Mouse (Mus musculus): ENCODE measurements around the gene Rhag. TPM values are rescaled to one million over a fixed set of nuclear protein-coding genes. Genes with fewer than 3 reads are reported as not detected.

The Rhag gene
- polyA plus RNA-seq, 1 experiment, result not detected

GRCm38 (mm10) chr17:40873582-40874011 is 62.7 kb downstream of the Rhag start:
- DNase-seq (ENCODE audit: extremely low spot score in 1 of 2, low spot score in 1 of 2), result no peak

DNA sequence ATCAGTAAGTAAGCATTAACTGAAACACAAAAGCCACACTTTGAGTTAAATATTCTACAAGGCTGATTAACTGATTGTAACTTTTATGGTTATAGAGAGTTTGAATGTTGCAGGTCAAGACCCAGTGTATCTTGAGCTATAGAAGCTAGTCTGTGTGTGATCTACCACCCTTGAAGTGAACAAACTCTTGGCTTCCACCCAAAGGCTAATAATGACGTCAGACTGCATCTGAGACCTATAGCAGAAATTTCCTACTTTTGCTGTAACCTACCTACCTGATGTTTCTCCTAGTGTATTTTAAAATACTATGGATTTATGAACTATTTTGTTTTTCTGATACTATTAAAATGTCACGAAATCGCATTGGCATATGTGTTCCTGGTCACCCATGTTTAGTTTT is 63.8 kb downstream of the Rhag start:
- DNase-seq (ENCODE audit: extremely low spot score in 1 of 2, low spot score in 1 of 2), result no peak

- no peak for DNase-seq (ENCODE audit: extremely low spot score in 1 of 2, low spot score in 1 of 2)
Measured at GRCm38 (mm10) chr17:40875568-40875967, 64.6 kb downstream of the Rhag start.

DNA sequence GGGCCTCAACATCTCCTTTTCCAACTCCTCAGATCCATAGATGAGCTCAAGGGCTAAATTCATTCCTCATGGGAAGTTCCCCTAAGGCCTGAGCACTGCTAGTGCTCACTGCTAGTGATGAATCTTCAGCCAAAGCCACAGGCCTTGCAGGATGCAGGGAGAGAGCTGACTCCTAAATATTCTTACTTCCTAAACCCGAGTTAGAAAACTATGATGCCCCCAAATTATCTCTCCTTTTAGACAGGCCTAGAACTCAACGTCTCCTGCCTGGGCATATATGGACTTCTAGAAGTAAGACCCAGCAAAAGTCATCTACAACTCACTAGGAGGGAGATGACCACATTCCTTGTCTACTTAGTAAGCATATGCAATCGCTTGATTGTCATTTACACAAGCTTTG is 66.8 kb downstream of the Rhag start:
- no peak for DNase-seq (ENCODE audit: extremely low spot score in 1 of 2, low spot score in 1 of 2)

- DNase-seq (ENCODE audit: extremely low spot score in 1 of 2, low spot score in 1 of 2), result no peak
Measured at GRCm38 (mm10) chr17:40879528-40879923, 68.6 kb downstream of the Rhag start.

- peak in 1 of 2 experiments; percentile 7 for DNase-seq (ENCODE audit: extremely low spot score in 1 of 2, low spot score in 1 of 2)
Measured at GRCm38 (mm10) chr17:40879924-40880691, 69.2 kb downstream of the Rhag start, which contains the start of gene 9130008F23Rik. Gene 9130008F23Rik (minus strand): TSS chr17:40880559.

DNA sequence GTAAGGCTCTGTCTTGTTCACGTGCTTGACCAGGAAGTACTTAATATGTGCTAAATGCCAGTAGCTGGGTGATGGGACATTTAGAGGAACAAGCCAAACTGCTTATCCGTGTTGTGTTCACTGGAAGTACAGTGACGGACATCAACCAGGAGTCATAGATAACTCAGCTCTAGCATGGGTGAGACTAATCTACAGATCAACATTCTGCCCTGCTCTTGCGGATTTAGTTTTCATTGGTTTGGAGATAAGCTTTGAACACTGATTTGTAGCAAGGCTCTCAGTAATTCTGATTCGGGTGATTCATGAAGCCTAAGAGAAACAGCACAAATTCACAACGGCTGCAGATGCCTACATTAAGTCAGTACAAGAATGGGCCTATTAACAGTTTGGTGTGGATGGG is 71.2 kb downstream of the Rhag start:
- DNase-seq (ENCODE audit: extremely low spot score in 1 of 2, low spot score in 1 of 2), result no peak

- no peak for DNase-seq (ENCODE audit: extremely low spot score in 1 of 2, low spot score in 1 of 2)
Measured at GRCm38 (mm10) chr17:40885155-40885554, 74.2 kb downstream of the Rhag start.

DNA sequence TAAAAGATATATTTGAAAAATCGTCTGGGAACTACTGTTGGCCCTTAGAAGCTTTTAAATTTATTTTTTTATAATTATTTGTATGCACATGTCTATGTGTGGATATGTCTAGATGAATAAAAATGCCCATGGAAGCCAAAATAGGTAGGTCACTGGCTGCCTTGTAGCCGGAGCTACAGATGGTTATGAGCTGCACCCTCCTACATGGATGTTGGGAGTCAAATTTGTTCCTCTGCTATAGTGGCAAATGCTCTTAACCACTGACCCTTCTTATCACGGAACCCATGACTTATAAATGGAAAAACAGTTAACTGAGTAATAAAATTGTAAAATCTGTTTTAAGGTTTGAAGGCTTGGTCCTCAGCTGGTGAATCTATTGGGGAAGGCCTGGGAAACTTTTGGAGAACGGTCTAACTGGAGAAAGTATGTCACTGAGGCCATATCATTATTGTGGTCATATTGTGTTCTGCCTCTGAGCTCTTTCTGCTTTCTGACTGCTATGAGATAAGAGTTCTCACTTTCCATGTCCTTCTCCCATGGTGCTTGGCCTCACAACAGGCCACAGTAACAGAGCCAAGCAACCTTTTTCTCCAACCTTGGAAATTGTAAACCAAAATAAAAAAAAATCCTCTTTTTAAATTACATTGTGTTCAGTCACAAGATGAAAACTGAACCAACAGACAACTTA is 77.1 kb downstream of the Rhag start:
- DNase-seq (ENCODE audit: extremely low spot score in 1 of 2, low spot score in 1 of 2), result no peak

Other genes with a start within 250 kb of the Rhag start
- gene Esp6, start 249.6 kb upstream of the Rhag start, polyA plus RNA-seq (2012; rRNA removed), result not detected in 2 replicates
- not detected in 2 replicates for gene Esp4, start 212.5 kb upstream of the Rhag start, polyA plus RNA-seq (2012; rRNA removed)
- gene Esp3, start 179.1 kb upstream of the Rhag start, polyA plus RNA-seq (2012; rRNA removed), result not detected in 2 replicates
- gene Esp1, start 84.0 kb upstream of the Rhag start, polyA plus RNA-seq (2012; rRNA removed), result not detected in 2 replicates
- gene Crisp2, start 4.1 kb upstream of the Rhag start, polyA plus RNA-seq (2012; rRNA removed), result 0.08 TPM in 1 of 2 replicates, not detected in the other
- gene 9130008F23Rik, start 69.4 kb downstream of the Rhag start, polyA plus RNA-seq (2012; rRNA removed), result 2.0 and 2.2 TPM in 2 replicates
- 0.15 TPM in 1 of 2 replicates, not detected in the other for gene Glyatl3, start 103.2 kb downstream of the Rhag start, polyA plus RNA-seq (2012; rRNA removed)
- 20.4 and 25.4 TPM in 2 replicates for gene Mut, start 123.6 kb downstream of the Rhag start, polyA plus RNA-seq (2012; rRNA removed)
- gene Cenpq, start 123.9 kb downstream of the Rhag start, polyA plus RNA-seq (2012; rRNA removed), result 4.6 and 5.0 TPM in 2 replicates

Measured in frontal cortex, adult 2 months (tissue).